Mouse (Mus musculus) stomach, postnatal 0 days (tissue): ENCODE measurements around the gene Kit. TPM values are rescaled to one million over a fixed set of nuclear protein-coding genes. Genes with fewer than 3 reads are reported as not detected.

Source experiments
- ATAC-seq: fragments of 200-750 bp; cut with Nextera tagmentation; 2 replicates; pipeline ENCODE4 v1.8.0; 2017; ENCODE audit not compliant: low FRiP score, low TSS enrichment
- DNase-seq: peaks from one replicate; pipeline ENCODE4 v3.0.0-alpha.2; 2016; ENCODE audit warnings: low spot score
- H3K27ac ChIP-seq: fragments of 300-500 bp; sonication (generic); replicated peaks from 2 replicates; pipeline ENCODE4 v1.5.1; 2014; ENCODE audit warnings: mild to moderate bottlenecking, control low read depth
- H3K27me3 ChIP-seq: fragments of 300-500 bp; sonication (generic); 2 replicates; pipeline ENCODE4 v1.6.1; 2014; ENCODE audit warnings: low read length; ENCODE audit not compliant: control insufficient read depth, insufficient read depth
- H3K36me3 ChIP-seq: fragments of 300-500 bp; sonication (generic); 2 replicates; pipeline ENCODE4 v1.6.1; 2014; ENCODE audit warnings: low read length, mixed read lengths; ENCODE audit not compliant: control insufficient read depth, insufficient read depth
- H3K4me1 ChIP-seq: fragments of 300-500 bp; sonication (generic); replicated peaks from 2 replicates; pipeline ENCODE4 v1.6.1; 2014; ENCODE audit warnings: antibody characterized with exemption; ENCODE audit not compliant: control insufficient read depth, insufficient read depth
- H3K4me2 ChIP-seq: fragments of 300-500 bp; sonication (generic); replicated peaks from 2 replicates; pipeline ENCODE4 v1.6.1; 2014; ENCODE audit warnings: low read depth, mild to moderate bottlenecking, control low read depth, moderate library complexity
- H3K4me3 ChIP-seq: fragments of 300-500 bp; sonication (generic); 2 replicates; pipeline ENCODE4 v1.5.1; 2014; ENCODE audit warnings: low read depth, low read length, control low read depth
- H3K9ac ChIP-seq: fragments of 300-500 bp; sonication (generic); 2 replicates; pipeline ENCODE4 v1.6.1; 2014; ENCODE audit warnings: mild to moderate bottlenecking, low read length, control low read depth, mixed read lengths
- H3K9me3 ChIP-seq: fragments of 300-500 bp; sonication (generic); 2 replicates; pipeline ENCODE4 v1.6.1; 2016; ENCODE audit warnings: low read length; ENCODE audit not compliant: control insufficient read depth
- CTCF ChIP-seq: IDR thresholded peaks from 2 replicates; pipeline ENCODE4 v1.5.1; 2016; ENCODE audit warnings: antibody characterized with exemption, low read depth, mild to moderate bottlenecking, moderate library complexity
- EP300 ChIP-seq: optimal IDR thresholded peaks from 2 replicates; pipeline ENCODE3; 2016; ENCODE audit warnings: antibody characterized with exemption
- WGBS: fragments of 180-500 bp; shearing (Covaris S2); extraction: QIAGEN DNeasy Blood & Tissue Kit; methylation state at CpG from one replicate; pipeline ENCODE4 v1.1.7; 2014; 5-methylcytosine and 5-hydroxymethylcytosine counted together
- polyA plus RNA-seq: library from polyadenylated mRNA; unstranded; fragments of >200 nt; fragmentation: Nextera tagmentation; extraction: Ambion mirVana; gene quantifications from 2 replicates; pipeline ENCODE4 v1.2.1, GENCODE M21; 2015

The Kit gene
- polyA plus RNA-seq, 1 experiment from 2014 or later: 15.9 TPM

DNA sequence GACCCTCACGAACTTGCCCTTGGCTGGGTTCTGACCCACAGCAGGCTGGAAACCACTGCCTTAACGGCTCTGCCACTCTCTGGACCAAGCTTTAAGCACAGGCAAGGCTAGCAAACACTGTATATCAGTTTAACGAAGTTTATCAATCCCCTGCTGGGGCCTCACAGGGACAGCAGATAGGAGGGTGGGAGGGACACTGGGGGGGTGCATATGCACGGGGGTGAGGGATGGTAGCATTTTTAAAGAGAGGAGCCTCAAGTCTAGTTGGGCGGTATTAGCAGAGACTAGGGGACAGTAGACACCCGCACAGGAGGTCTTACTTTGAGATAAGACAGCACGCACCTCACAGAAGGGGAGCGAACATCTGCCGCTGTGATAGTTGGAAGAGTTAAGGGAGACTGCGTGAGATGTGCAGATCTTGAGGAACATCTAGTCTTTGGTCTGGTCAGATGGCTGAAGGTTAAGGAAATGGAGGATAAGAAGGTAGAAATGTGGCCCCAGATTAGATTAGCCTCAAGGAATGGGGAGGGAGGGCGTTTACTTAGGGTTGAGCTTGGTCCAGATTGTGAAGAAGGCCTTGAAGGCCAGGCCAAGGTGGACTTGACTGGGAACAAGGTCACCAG, 5.0 kb downstream of the Kit start:
- WGBS: 72% methylated on average over 11 of the region's 11 CpGs

DNA sequence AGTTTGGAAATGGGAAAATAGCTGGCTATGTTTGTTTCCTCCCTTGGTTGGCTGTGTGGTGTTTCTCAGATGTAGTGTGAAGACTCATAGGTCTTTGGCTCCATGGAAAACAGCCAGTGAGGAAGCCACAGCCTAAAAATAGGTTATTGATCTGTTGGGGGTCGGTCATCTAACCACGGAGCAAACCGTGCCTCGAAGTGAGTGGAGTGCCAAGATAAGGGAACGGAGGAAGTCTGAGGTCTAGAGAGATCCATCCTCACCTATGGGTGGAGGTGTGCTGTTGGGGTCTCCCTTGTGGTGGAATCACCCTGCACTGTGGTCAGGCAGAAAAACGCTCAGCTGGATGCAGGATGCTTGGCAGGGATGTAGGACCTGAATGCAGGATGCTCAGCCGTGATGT, 7.2 kb downstream of the Kit start:
- TF ChIP-seq EP300: no peak
- WGBS: 81% methylated on average over 7 of the region's 7 CpGs
- ATAC-seq: no peak

More for the DNA sequence above, 5.0 kb downstream of the Kit start:
- TF ChIP-seq CTCF (no peak), EP300 (no peak)
- Histone ChIP-seq H3K27me3 (peaks cover 2% of the 10 kb centered on the region; the same call in 1 of the 2 replicates), H3K36me3 (no peaks in the 10 kb centered on the region), H3K27ac (no peak overlapping the region), H3K4me1 (no peaks in the 10 kb centered on the region), H3K4me3 (no peak overlapping the region), H3K4me2 (peak overlapping the region; percentile 14; the same call in 1 of the 2 replicates), H3K9ac (no peak overlapping the region), H3K9me3 (no peaks in the 10 kb centered on the region)
- ATAC-seq (0 out of 2 replicates have a peak, but pooled peaks have one; percentile 24), DNase-seq (no peak)

DNA sequence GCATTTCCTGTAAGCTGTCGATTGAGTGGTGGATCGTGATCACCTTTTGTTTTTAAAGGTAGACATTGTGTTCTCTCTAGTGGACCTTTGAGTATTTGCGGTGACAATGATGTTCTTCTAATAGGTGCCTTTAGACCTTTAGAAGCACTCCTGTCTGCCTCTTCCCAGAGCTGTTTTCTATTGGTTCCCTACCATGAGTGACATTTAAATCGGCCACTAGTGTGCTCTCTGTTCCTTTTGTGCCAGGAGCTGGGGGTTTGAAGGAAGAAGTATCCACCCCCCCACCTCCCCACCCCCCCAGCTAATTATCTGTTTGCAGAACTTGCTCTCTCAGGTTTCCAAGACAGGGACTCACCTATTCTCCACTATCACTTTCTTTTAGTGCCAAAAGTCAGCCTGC, 13.1 kb downstream of the Kit start:
- TF ChIP-seq EP300 (no peak), CTCF (no peak)
- no peak for ATAC-seq
- Histone ChIP-seq H3K27me3 (no peaks in the 10 kb centered on the region), H3K36me3 (no peaks in the 10 kb centered on the region), H3K4me2 (no peak overlapping the region), H3K9me3 (no peaks in the 10 kb centered on the region), H3K9ac (no peak overlapping the region), H3K4me3 (no peak overlapping the region), H3K27ac (no peak overlapping the region), H3K4me1 (no peaks in the 10 kb centered on the region)
- 87% methylated on average over 4 of the region's 4 CpGs for WGBS
- no peak for DNase-seq

More for the DNA sequence above, 7.2 kb downstream of the Kit start:
- DNase-seq: no peak
- H3K4me3 ChIP-seq: no peak overlapping the region
- no peak overlapping the region for H3K4me2 ChIP-seq
- no peaks in the 10 kb centered on the region for H3K36me3 ChIP-seq
- H3K9me3 ChIP-seq: no peaks in the 10 kb centered on the region
- no peaks in the 10 kb centered on the region for H3K27me3 ChIP-seq
- no peaks in the 10 kb centered on the region for H3K4me1 ChIP-seq
- H3K9ac ChIP-seq: no peak overlapping the region
- no peak overlapping the region for H3K27ac ChIP-seq

DNA sequence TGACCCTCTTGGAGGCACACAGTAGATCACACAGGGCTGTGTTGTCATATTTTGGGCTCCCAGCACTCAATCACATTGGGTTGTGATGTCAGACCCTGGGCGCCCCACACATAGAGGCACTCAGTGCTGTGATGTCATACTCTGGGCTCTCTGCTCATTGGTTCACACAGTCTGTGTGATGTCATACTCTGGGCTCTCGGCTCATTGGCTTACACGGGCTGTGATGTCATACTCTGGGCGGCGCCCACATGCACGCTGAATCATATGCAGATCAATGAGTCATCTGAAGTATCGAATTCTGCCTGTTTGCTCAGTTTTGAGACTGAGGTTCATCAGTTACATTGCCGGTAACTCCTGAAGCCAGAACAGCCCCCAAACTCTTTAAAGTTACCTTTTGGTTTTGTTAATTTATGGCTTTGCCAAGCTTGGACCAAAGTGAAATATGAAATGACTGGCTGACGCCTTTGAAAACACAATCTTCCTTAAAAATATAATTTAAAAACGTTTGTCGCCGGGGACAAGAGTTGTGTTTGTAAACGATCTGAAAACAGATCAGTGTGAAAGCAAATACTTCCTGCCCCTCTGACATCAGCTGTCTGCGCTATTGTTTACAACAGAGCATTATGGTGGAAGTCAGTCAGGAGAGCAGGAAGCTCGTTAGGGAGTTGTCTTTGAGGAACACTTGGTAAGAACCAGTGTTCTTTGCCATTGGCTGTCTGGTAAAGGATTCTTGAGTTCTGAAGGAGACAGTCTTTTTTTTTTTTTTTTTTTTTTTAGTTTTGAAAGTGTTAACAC, 15.0 kb downstream of the Kit start:
- peak; percentile 75 for ATAC-seq
- WGBS: 59% methylated on average over 15 of the region's 15 CpGs
- TF ChIP-seq CTCF (no peak), EP300 (no peak)
- Histone ChIP-seq H3K27me3 (no peaks in the 10 kb centered on the region), H3K9ac (no peak overlapping the region), H3K27ac (no peak overlapping the region), H3K4me1 (no peaks in the 10 kb centered on the region), H3K4me3 (no peak overlapping the region), H3K36me3 (no peaks in the 10 kb centered on the region), H3K9me3 (no peaks in the 10 kb centered on the region), H3K4me2 (no peak overlapping the region)
- peak; percentile 30 for DNase-seq

DNA sequence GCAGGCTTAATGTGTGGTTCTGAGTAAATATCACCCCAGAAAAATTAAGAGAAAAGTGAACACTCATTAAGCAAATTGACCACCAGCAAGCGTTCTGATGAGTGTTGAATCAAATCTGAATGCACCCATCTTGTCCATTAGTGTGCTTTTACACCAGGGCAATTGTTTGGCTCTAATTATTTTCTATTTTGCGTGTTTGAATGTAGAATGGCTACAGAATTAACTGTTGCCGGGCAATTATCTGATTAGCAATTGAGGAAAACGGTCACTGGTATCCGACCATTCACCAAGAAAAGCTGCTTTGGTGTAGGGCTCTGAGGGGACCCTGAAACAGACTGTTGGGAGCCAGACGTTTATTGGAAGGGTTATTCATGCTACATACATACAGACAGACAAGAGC, 16.2 kb downstream of the Kit start:
- Histone ChIP-seq H3K27me3 (no peaks in the 10 kb centered on the region), H3K27ac (no peak overlapping the region)
- no peak for ATAC-seq

DNA sequence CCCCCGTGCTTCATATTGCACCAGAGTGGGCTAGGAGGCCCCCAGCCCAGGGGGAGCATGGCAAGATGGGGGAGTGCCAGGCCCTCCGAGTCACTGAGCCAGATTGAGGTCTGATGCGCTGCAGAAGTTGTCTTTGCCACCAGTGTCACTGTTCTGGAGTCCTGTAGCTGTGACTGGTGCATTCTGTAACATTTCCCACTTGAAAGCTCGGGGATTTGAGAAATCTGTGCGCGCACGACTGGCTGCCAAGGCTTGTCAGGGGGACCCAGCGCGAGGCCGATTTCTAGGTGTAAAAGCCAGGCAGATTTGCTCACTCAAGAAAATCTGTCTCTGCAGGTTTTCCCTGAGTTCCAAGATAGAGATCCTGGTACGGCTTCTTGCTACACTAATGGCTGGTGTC, 16.9 kb downstream of the Kit start:
- H3K9me3 ChIP-seq: no peaks in the 10 kb centered on the region
- WGBS: 71% methylated on average over 11 of the region's 11 CpGs
- no peak for DNase-seq
- no peak overlapping the region for H3K27ac ChIP-seq
- no peaks in the 10 kb centered on the region for H3K36me3 ChIP-seq
- no peak overlapping the region for H3K4me2 ChIP-seq
- H3K4me1 ChIP-seq: no peaks in the 10 kb centered on the region
- no peak overlapping the region for H3K9ac ChIP-seq
- no peaks in the 10 kb centered on the region for H3K27me3 ChIP-seq
- no peak overlapping the region for H3K4me3 ChIP-seq
- ATAC-seq: no peak
- no peak for TF ChIP-seq EP300
- TF ChIP-seq CTCF: no peak

More for the DNA sequence above, 16.2 kb downstream of the Kit start:
- H3K9me3 ChIP-seq: no peaks in the 10 kb centered on the region
- DNase-seq: no peak
- no peak overlapping the region for H3K9ac ChIP-seq
- TF ChIP-seq EP300 (no peak), CTCF (no peak)
- no peaks in the 10 kb centered on the region for H3K4me1 ChIP-seq
- WGBS: 74% methylated on average over 6 of the region's 6 CpGs
- no peak overlapping the region for H3K4me2 ChIP-seq
- no peaks in the 10 kb centered on the region for H3K36me3 ChIP-seq
- H3K4me3 ChIP-seq: no peak overlapping the region
